Mouse (Mus musculus): ENCODE results near the gene Plagl1. TPM values are rescaled to one million over a fixed set of nuclear protein-coding genes. Genes with fewer than 3 reads are reported as not detected.

Gene Plagl1
- polyA plus RNA-seq, 1 experiment from 2014 or later = 237 TPM

- Histone ChIP-seq H3K36me3 (no peaks in the 10 kb centered on the region), H3K27ac (no peak overlapping the region), H3K4me2 (no peak overlapping the region), H3K9me3 (no peaks in the 10 kb centered on the region), H3K4me1 (no peaks in the 10 kb centered on the region), H3K4me3 (replicated peaks) (no peak overlapping the region), H3K27me3 (replicated peaks) (no peaks in the 10 kb centered on the region), H3K9ac (no peak overlapping the region)
- no peak for ATAC-seq (ENCODE audit: insufficient read depth, low FRiP score, low read depth)
- whole genome bisulfite sequencing = 69% methylated on average over 3 of the region's 3 CpGs
Observed at GRCm38 (mm10) chr10:13150435-13150834, 90.1 kb downstream of the Plagl1 start.

DNA sequence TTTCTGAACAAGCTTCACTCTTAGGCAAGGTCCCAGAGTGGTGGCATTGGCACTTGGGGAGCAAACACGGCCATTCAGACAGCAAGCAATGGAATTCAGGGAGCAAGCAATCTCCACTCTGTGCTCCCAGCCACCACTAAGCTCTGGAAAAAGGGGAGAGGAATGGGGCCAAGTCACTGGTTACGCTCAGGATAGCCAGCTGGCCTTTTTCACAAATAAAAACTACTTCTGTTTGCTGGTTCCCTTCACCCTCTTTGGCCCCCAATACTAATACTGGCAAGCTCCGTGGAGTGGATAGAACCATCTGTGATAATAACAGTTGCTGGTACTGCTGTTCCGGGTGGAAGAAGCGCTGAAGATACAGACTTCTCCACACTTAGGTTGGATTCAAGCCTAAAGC is 91.0 kb downstream of the Plagl1 start:
- H3K4me3 ChIP-seq (replicated peaks) = no peak overlapping the region
- H3K9ac ChIP-seq = no peak overlapping the region
- H3K36me3 ChIP-seq = no peaks in the 10 kb centered on the region
- H3K4me1 ChIP-seq = no peaks in the 10 kb centered on the region
- ATAC-seq (ENCODE audit: insufficient read depth, low FRiP score, low read depth) = no peak
- H3K4me2 ChIP-seq = no peak overlapping the region
- H3K27me3 ChIP-seq (replicated peaks) = no peaks in the 10 kb centered on the region
- H3K9me3 ChIP-seq = no peaks in the 10 kb centered on the region
- peak overlapping the region; percentile 42; the same call in 1 of the 2 replicates for H3K27ac ChIP-seq
- 53% methylated on average over 5 of the region's 5 CpGs for WGBS

DNA sequence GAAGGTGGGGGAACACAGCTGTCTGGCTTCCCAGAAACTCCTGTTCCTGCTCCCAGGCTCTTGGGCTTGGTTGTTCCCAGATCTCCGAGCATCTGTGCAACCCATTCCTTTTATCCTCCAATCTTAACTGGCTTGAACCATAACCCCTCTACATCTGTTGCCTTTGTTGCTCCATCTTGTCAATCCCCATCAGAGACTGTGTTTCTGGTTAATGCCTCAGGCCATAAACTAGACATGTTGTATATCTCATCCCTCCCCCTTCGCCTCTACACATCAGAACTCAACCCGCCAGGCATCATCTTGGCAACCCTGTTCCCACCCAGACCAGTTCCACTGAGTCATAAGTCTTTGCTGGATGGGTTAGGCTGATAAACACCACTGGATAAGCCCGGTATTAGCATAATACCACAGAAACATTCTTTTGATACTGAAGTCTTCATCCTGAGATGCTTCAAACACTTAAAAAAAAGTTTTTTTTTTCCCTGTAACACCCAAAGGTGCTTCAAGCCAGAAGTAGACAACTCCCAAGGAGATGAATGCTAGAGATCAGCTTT is 92.6 kb downstream of the Plagl1 start:
- Histone ChIP-seq H3K4me3 (replicated peaks) (no peak overlapping the region), H3K36me3 (no peaks in the 10 kb centered on the region), H3K4me2 (no peak overlapping the region), H3K4me1 (no peaks in the 10 kb centered on the region), H3K9ac (no peak overlapping the region), H3K27ac (no peak overlapping the region), H3K27me3 (replicated peaks) (no peaks in the 10 kb centered on the region), H3K9me3 (no peaks in the 10 kb centered on the region)
- ATAC-seq (ENCODE audit: insufficient read depth, low FRiP score, low read depth) = no peak
- 76% methylated on average over 4 of the region's 4 CpGs for WGBS

- ATAC-seq (ENCODE audit: insufficient read depth, low FRiP score, low read depth) = no peak
- Histone ChIP-seq H3K9me3 (no peaks in the 10 kb centered on the region), H3K4me3 (replicated peaks) (no peak overlapping the region), H3K36me3 (no peaks in the 10 kb centered on the region), H3K27ac (no peak overlapping the region), H3K27me3 (replicated peaks) (no peaks in the 10 kb centered on the region), H3K4me1 (no peaks in the 10 kb centered on the region), H3K4me2 (no peak overlapping the region), H3K9ac (no peak overlapping the region)
- 89% methylated on average over 5 of the region's 5 CpGs for WGBS
Observed at GRCm38 (mm10) chr10:13155377-13155776, 95.1 kb downstream of the Plagl1 start.

DNA sequence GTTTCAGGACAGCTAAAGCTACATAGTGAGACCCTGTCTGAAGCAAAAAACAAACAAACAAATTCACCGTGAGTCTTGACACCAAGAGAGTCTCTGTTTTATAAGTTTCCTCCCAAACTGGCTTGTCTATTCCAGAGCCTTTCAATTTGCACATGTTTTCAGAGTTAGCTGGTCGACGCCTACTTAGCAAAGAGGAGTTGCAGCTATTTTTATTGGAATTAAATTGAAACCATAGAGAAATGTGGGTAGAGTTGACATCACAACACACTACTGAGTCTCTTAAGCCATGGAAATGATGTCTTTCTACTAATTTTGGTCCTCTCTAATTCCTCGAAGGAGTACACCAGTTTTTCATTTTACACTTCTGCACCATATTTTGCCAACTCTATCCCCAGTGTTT is 100.6 kb downstream of the Plagl1 start:
- Histone ChIP-seq H3K4me2 (no peak overlapping the region), H3K9me3 (no peaks in the 10 kb centered on the region), H3K36me3 (no peaks in the 10 kb centered on the region), H3K4me1 (no peaks in the 10 kb centered on the region), H3K9ac (no peak overlapping the region), H3K27ac (no peak overlapping the region), H3K27me3 (replicated peaks) (no peaks in the 10 kb centered on the region), H3K4me3 (replicated peaks) (no peak overlapping the region)
- 87% methylated on average over 4 of the region's 4 CpGs for WGBS
- ATAC-seq (ENCODE audit: insufficient read depth, low FRiP score, low read depth) = no peak

GRCm38 (mm10) chr10:13162031-13162430 is 101.7 kb downstream of the Plagl1 start:
- ATAC-seq (ENCODE audit: insufficient read depth, low FRiP score, low read depth) = no peak
- H3K4me2 ChIP-seq = no peak overlapping the region
- WGBS = 72% methylated on average over 4 of the region's 4 CpGs
- H3K9me3 ChIP-seq = no peaks in the 10 kb centered on the region
- no peak overlapping the region for H3K4me3 ChIP-seq (replicated peaks)
- H3K27ac ChIP-seq = no peak overlapping the region
- no peak overlapping the region for H3K9ac ChIP-seq
- H3K4me1 ChIP-seq = no peaks in the 10 kb centered on the region
- no peaks in the 10 kb centered on the region for H3K36me3 ChIP-seq
- H3K27me3 ChIP-seq (replicated peaks) = no peaks in the 10 kb centered on the region

GRCm38 (mm10) chr10:13168461-13168860 is 108.2 kb downstream of the Plagl1 start:
- H3K4me2 ChIP-seq = no peak overlapping the region
- H3K9me3 ChIP-seq = no peaks in the 10 kb centered on the region
- H3K36me3 ChIP-seq = no peaks in the 10 kb centered on the region
- peaks cover 4% of the 10 kb centered on the region; the same call in 1 of the 2 replicates for H3K4me1 ChIP-seq
- 46% methylated on average over 5 of the region's 5 CpGs for WGBS
- H3K27me3 ChIP-seq (replicated peaks) = no peaks in the 10 kb centered on the region
- peak overlapping the region; percentile 83 for H3K27ac ChIP-seq
- H3K9ac ChIP-seq = no peak overlapping the region
- no peak overlapping the region for H3K4me3 ChIP-seq (replicated peaks)
- no peak for ATAC-seq (ENCODE audit: insufficient read depth, low FRiP score, low read depth)

- H3K4me1 ChIP-seq = peaks cover 4% of the 10 kb centered on the region; the same call in 1 of the 2 replicates
- H3K9ac ChIP-seq = no peak overlapping the region
- no peak overlapping the region for H3K4me3 ChIP-seq (replicated peaks)
- no peaks in the 10 kb centered on the region for H3K9me3 ChIP-seq
- 19% methylated on average over 12 of the region's 12 CpGs for WGBS
- H3K4me2 ChIP-seq = no peak overlapping the region
- H3K36me3 ChIP-seq = no peaks in the 10 kb centered on the region
- H3K27me3 ChIP-seq (replicated peaks) = no peaks in the 10 kb centered on the region
- peak overlapping the region; percentile 77 for H3K27ac ChIP-seq
- no peak for ATAC-seq (ENCODE audit: insufficient read depth, low FRiP score, low read depth)
Observed at GRCm38 (mm10) chr10:13170739-13171448, 110.6 kb downstream of the Plagl1 start.

- no peaks in the 10 kb centered on the region for H3K36me3 ChIP-seq
- no peak overlapping the region for H3K4me2 ChIP-seq
- WGBS = 44% methylated on average over 2 of the region's 2 CpGs
- no peak overlapping the region for H3K4me3 ChIP-seq (replicated peaks)
- no peaks in the 10 kb centered on the region for H3K27me3 ChIP-seq (replicated peaks)
- H3K9ac ChIP-seq = no peak overlapping the region
- peaks cover 4% of the 10 kb centered on the region; the same call in 1 of the 2 replicates for H3K4me1 ChIP-seq
- H3K9me3 ChIP-seq = no peaks in the 10 kb centered on the region
- peak overlapping the region; percentile 77 for H3K27ac ChIP-seq
- no peak for ATAC-seq (ENCODE audit: insufficient read depth, low FRiP score, low read depth)
Observed at GRCm38 (mm10) chr10:13171461-13171860, 111.2 kb downstream of the Plagl1 start.

GRCm38 (mm10) chr10:13172798-13173221 is 112.5 kb downstream of the Plagl1 start:
- Histone ChIP-seq H3K36me3 (peaks cover 10% of the 10 kb centered on the region), H3K4me2 (no peak overlapping the region), H3K27me3 (replicated peaks) (no peaks in the 10 kb centered on the region), H3K4me1 (peaks cover 4% of the 10 kb centered on the region; the same call in 1 of the 2 replicates), H3K27ac (peak overlapping the region; percentile 73), H3K4me3 (replicated peaks) (no peak overlapping the region), H3K9me3 (no peaks in the 10 kb centered on the region), H3K9ac (no peak overlapping the region)
- 31% methylated on average over 10 of the region's 10 CpGs for WGBS
- peak; percentile 68 for ATAC-seq (ENCODE audit: insufficient read depth, low FRiP score, low read depth)

- Histone ChIP-seq H3K9me3 (no peaks in the 10 kb centered on the region), H3K4me2 (no peak overlapping the region), H3K4me3 (replicated peaks) (no peak overlapping the region), H3K9ac (no peak overlapping the region), H3K36me3 (peaks cover 33% of the 10 kb centered on the region), H3K27me3 (replicated peaks) (no peaks in the 10 kb centered on the region), H3K4me1 (peaks cover 4% of the 10 kb centered on the region; the same call in 1 of the 2 replicates), H3K27ac (peak overlapping the region; percentile 19; the same call in 1 of the 2 replicates)
- 70% methylated on average over 7 of the region's 7 CpGs for WGBS
- no peak for ATAC-seq (ENCODE audit: insufficient read depth, low FRiP score, low read depth)
Observed at GRCm38 (mm10) chr10:13175866-13176265, 115.6 kb downstream of the Plagl1 start.

DNA sequence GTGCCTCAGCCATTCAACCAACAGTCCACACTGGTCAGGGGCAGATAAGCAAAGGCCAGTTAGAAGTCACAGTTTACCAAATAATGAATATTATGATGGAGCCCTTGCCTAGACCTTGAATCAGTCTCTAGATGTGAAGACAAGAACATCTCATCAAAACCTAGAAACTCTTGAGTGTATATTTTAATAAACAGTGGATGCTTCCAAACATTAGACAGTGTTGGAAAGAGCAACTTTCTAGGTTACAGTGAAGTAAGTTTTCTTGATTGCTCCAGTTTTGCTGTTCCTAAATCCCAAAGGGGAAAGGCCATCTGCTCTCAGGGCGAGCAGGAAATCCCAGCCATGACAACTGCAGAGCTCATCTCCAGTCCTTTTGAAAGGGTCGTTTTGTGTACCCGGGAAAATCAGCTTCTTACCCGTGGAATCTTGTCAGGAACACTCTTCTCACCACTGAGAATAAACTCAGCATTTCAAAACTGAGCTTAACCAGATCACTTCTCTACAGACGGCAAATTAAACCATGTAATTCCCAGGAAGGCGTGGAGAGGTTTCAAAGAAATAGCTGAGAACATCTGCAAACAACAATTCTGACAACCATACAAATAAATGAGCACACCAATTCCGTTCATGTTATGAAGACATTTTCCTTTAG is 117.8 kb downstream of the Plagl1 start, which contains the start of gene Zc2hc1b:
Gene Zc2hc1b (minus strand): TSS at position 51 of the 652 bp plus-strand sequence.
- no peak within 1 kb of the TSS for H3K4me3 ChIP-seq (replicated peaks)
- H3K9ac ChIP-seq = no peak within 1 kb of the TSS
- ATAC-seq (ENCODE audit: insufficient read depth, low FRiP score, low read depth) = peak; percentile 22; the same call in 1 of the 2 replicates
- no peaks in the 10 kb centered on the region for H3K9me3 ChIP-seq
- no peaks in the 10 kb centered on the region for H3K4me1 ChIP-seq
- H3K27me3 ChIP-seq (replicated peaks) = no peaks in the 10 kb centered on the region
- 52% methylated on average over 7 of the region's 7 CpGs for WGBS
- no peak within 1 kb of the TSS for H3K4me2 ChIP-seq
- H3K36me3 ChIP-seq = peaks cover 50% of the 10 kb centered on the region
- peak within 1 kb of the TSS; percentile 45; the same call in 1 of the 2 replicates for H3K27ac ChIP-seq

Data from stomach, embryonic 15.5 days (tissue).